Mouse (Mus musculus) brain, embryonic 18.5 days (tissue): ENCODE data around the gene Tmem130.
"Not testable (repeated sequence)": the region's sequence is repeated elsewhere in the genome, so short reads cannot be mapped to it uniquely, and the experiment has no call there.

Experiments used
- DNase-seq: peaks from one replicate; pipeline ENCODE4 v3.0.0-alpha.2; 2012; ENCODE audit warnings: low read depth, low spot score

The Tmem130 gene

GRCm38 (mm10) chr5:144761161-144761868 is at the start of gene Tmem130:
TSS of gene Tmem130 (minus strand) at chr5:144761818.
- DNase-seq: peak; percentile 68

GRCm38 (mm10) chr5:144806931-144807330 is 45.3 kb upstream of the Tmem130 start:
- DNase-seq: no peak

GRCm38 (mm10) chr5:144804181-144804580 is 42.6 kb upstream of the Tmem130 start:
- no peak for DNase-seq

- no peak for DNase-seq
Observed at GRCm38 (mm10) chr5:144803066-144803465, 41.4 kb upstream of the Tmem130 start.

- DNase-seq: no peak
Observed at GRCm38 (mm10) chr5:144797116-144797515, 35.5 kb upstream of the Tmem130 start.

- DNase-seq: no peak
Observed at GRCm38 (mm10) chr5:144794687-144795086, 33.1 kb upstream of the Tmem130 start.

- no peak for DNase-seq
Observed at GRCm38 (mm10) chr5:144793374-144793773, 31.8 kb upstream of the Tmem130 start.

GRCm38 (mm10) chr5:144786464-144786863 is 24.8 kb upstream of the Tmem130 start:
- no peak for DNase-seq

- DNase-seq: no peak
Observed at GRCm38 (mm10) chr5:144780654-144781053, 19.0 kb upstream of the Tmem130 start.

- no peak for DNase-seq
Observed at GRCm38 (mm10) chr5:144773231-144773630, 11.6 kb upstream of the Tmem130 start.

GRCm38 (mm10) chr5:144769067-144769482 is 7.5 kb upstream of the Tmem130 start:
- no peak for DNase-seq

- DNase-seq: peak; percentile 78
Observed at GRCm38 (mm10) chr5:144767911-144768841, 6.6 kb upstream of the Tmem130 start.

- not testable (repeated sequence) for DNase-seq
Observed at GRCm38 (mm10) chr5:144767106-144767798, 5.6 kb upstream of the Tmem130 start, which contains the start of gene Trrap. TSS of gene Trrap (plus strand) at chr5:144767732.

- DNase-seq: no peak
Observed at GRCm38 (mm10) chr5:144766646-144767045, 5.0 kb upstream of the Tmem130 start.

- no peak for DNase-seq
Observed at GRCm38 (mm10) chr5:144766026-144766425, 4.4 kb upstream of the Tmem130 start.

- DNase-seq: peak; percentile 40
Observed at GRCm38 (mm10) chr5:144758422-144758821, 3.2 kb downstream of the Tmem130 start.

- DNase-seq: no peak
Observed at GRCm38 (mm10) chr5:144757402-144757801, 4.2 kb downstream of the Tmem130 start.

- no peak for DNase-seq
Observed at GRCm38 (mm10) chr5:144755191-144755590, 6.4 kb downstream of the Tmem130 start.

- DNase-seq: peak; percentile 30
Observed at GRCm38 (mm10) chr5:144753041-144753440, 8.6 kb downstream of the Tmem130 start.

GRCm38 (mm10) chr5:144752432-144752831 is 9.2 kb downstream of the Tmem130 start:
- DNase-seq: no peak

GRCm38 (mm10) chr5:144737101-144737500 is 24.5 kb downstream of the Tmem130 start:
- DNase-seq: no peak

GRCm38 (mm10) chr5:144734949-144735348 is 26.7 kb downstream of the Tmem130 start:
- DNase-seq: no peak
